Mouse (Mus musculus) limb, embryonic 14.5 days (tissue): ENCODE measurements around the gene Sarm1. TPM values are rescaled to one million over a fixed set of nuclear protein-coding genes. Genes with fewer than 3 reads are reported as not detected.

Experiments used
- ATAC-seq: fragments of 200-750 bp; cut with Nextera tagmentation; 2 replicates; pipeline ENCODE4 v1.8.0; 2017; ENCODE audit warnings: low read depth, moderate number of reproducible peaks, moderate TSS enrichment; ENCODE audit not compliant: low FRiP score
- DNase-seq: peaks from one replicate; pipeline ENCODE4 v3.0.0-alpha.2; 2015; ENCODE audit warnings: low spot score
- H3K27ac ChIP-seq: fragments of 300-500 bp; sonication (generic); replicated peaks from 2 replicates; pipeline ENCODE4 v1.5.1; 2014; ENCODE audit warnings: low read depth, mild to moderate bottlenecking, low read length, moderate library complexity, mixed read lengths
- H3K27me3 ChIP-seq: fragments of 300-500 bp; sonication (generic); 2 replicates; pipeline ENCODE4 v1.6.1; 2014; ENCODE audit warnings: low read length, mixed read lengths; ENCODE audit not compliant: control insufficient read depth, insufficient read depth
- H3K36me3 ChIP-seq: fragments of 300-500 bp; sonication (generic); 2 replicates; pipeline ENCODE4 v1.6.1; 2014; ENCODE audit warnings: mild to moderate bottlenecking, low read length, moderate library complexity, mixed read lengths; ENCODE audit not compliant: control insufficient read depth, insufficient read depth
- H3K4me1 ChIP-seq: fragments of 300-500 bp; sonication (generic); 2 replicates; pipeline ENCODE4 v1.6.1; 2014; ENCODE audit warnings: antibody characterized with exemption, low read length, mixed read lengths; ENCODE audit not compliant: control insufficient read depth, insufficient read depth
- H3K4me2 ChIP-seq: fragments of 300-500 bp; sonication (generic); replicated peaks from 2 replicates; pipeline ENCODE4 v1.6.1; 2014; ENCODE audit warnings: low read depth, mild to moderate bottlenecking, low read length, moderate library complexity; ENCODE audit not compliant: severe bottlenecking
- H3K4me3 ChIP-seq: fragments of 300-500 bp; sonication (generic); replicated peaks from 2 replicates; pipeline ENCODE4 v1.5.1; 2014; ENCODE audit warnings: low read length
- H3K9ac ChIP-seq: fragments of 300-500 bp; sonication (generic); 2 replicates; pipeline ENCODE4 v1.6.1; 2014; ENCODE audit warnings: mild to moderate bottlenecking, low read depth, low read length, moderate library complexity; ENCODE audit not compliant: severe bottlenecking
- H3K9me3 ChIP-seq: fragments of 300-500 bp; sonication (generic); 2 replicates; pipeline ENCODE4 v1.6.1; 2016; ENCODE audit warnings: low read length; ENCODE audit not compliant: control insufficient read depth
- POLR2A ChIP-seq: fragments of 200-500 bp; IDR thresholded peaks from 2 replicates; pipeline ENCODE4 v1.8.0; 2012; ENCODE audit warnings: inconsistent platforms, mild to moderate bottlenecking, moderate library complexity, borderline replicate concordance; ENCODE audit not compliant: insufficient read depth, insufficient read length; ENCODE audit errors: extremely low read depth
- WGBS: fragments of 180-500 bp; shearing (Covaris S2); extraction: QIAGEN DNeasy Blood & Tissue Kit; methylation state at CpG from one replicate; pipeline ENCODE4 v1.1.7; 2014; 5-methylcytosine and 5-hydroxymethylcytosine counted together
- polyA plus RNA-seq, 2 experiments: library from polyadenylated mRNA; depleted of rRNA in 1 of 2; stranded (reverse) in 1 of 2; unstranded in 1 of 2; fragments of >200 nt; fragmentation: Nextera tagmentation in 1 of 2; extraction: Ambion mirVana in 1 of 2; gene quantifications; 2 replicates each; pipeline versions ENCODE4 v1.2.1 to v1.2.3; 2012 to 2014

Sarm1 gene
- polyA plus RNA-seq, 2 experiments = 1.7 to 2.1 TPM

DNA sequence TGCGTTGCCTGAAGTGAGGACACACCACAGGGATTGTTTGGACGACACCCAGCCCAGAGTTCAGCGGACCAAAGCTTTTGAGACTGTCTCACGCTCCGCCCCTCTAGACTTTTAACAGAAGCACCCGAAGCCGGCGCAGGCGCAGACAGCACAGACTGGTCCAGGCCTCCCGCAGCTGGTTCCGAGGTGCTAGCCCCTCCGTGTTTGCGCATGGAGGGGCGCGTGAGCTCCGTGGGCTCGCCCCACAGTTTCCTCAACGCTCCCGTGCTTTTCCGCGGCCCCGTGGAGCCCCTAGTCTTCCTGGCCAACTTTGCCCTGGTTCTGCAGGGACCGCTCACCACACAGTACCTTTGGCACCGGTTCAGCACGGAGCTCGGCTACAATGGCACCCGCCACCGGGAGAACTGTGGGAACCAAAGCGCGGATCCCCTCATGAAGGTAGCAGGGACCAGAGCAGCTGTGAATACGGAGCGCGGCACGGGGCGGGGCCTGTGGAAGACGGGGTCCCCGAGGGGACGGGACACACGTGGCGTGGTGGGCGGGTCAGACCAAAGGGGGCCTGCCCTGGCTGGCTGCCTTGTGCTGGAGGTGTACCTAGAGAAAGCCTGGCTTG is 31.9 kb downstream of the Sarm1 start, which contains the start of gene Slc46a1:
TSS of gene Slc46a1 (plus strand) at position 130 of the 613 bp plus-strand sequence.
- peak within 1 kb of the TSS; percentile 70 for H3K4me3 ChIP-seq
- no peaks in the 10 kb centered on the region for H3K36me3 ChIP-seq
- no peaks in the 10 kb centered on the region for H3K9me3 ChIP-seq
- peak within 1 kb of the TSS; percentile 83 for H3K9ac ChIP-seq
- peak within 1 kb of the TSS; percentile 83 for H3K4me2 ChIP-seq
- no peaks in the 10 kb centered on the region for H3K27me3 ChIP-seq
- ATAC-seq (peak; percentile 98), DNase-seq (peak; percentile 95)
- peaks cover 13% of the 10 kb centered on the region for H3K4me1 ChIP-seq
- H3K27ac ChIP-seq = peak within 1 kb of the TSS; percentile 97
- TF ChIP-seq POLR2A = peak; percentile 59; the same call in 1 of the 2 replicates
- WGBS = under 1% methylated on average over 41 of the region's 41 CpGs

DNA sequence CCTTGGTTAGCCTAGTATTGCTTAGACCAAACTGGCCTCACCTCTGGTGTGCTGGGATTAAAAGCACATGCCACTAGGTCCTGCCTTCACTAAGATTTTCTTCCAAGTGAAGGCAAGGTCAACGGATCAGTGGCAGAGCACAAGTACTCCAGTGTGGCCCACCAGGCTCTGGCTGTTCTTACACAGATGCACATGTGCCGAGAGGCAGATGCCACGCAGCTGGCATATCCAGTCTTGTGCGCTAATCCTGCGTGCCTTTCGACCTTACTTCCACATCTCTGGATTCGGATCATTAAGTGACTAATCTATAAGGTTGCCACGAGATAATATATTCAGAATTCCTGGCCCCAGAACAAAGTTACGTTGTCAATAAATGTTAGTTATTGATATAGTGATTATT is 32.4 kb downstream of the Sarm1 start:
- Histone ChIP-seq H3K27me3 (no peaks in the 10 kb centered on the region), H3K4me2 (peak overlapping the region; percentile 83), H3K9ac (peak overlapping the region; percentile 83; the same call in 1 of the 2 replicates), H3K4me1 (peaks cover 13% of the 10 kb centered on the region), H3K36me3 (no peaks in the 10 kb centered on the region), H3K27ac (peak overlapping the region; percentile 97; the same call in 1 of the 2 replicates), H3K9me3 (no peaks in the 10 kb centered on the region), H3K4me3 (peak overlapping the region; percentile 70)
- DNase-seq (peak; percentile 10), ATAC-seq (no peak; the same call in 1 of the 2 replicates)
- no peak for TF ChIP-seq POLR2A
- WGBS = 32% methylated on average over 9 of the region's 9 CpGs

DNA sequence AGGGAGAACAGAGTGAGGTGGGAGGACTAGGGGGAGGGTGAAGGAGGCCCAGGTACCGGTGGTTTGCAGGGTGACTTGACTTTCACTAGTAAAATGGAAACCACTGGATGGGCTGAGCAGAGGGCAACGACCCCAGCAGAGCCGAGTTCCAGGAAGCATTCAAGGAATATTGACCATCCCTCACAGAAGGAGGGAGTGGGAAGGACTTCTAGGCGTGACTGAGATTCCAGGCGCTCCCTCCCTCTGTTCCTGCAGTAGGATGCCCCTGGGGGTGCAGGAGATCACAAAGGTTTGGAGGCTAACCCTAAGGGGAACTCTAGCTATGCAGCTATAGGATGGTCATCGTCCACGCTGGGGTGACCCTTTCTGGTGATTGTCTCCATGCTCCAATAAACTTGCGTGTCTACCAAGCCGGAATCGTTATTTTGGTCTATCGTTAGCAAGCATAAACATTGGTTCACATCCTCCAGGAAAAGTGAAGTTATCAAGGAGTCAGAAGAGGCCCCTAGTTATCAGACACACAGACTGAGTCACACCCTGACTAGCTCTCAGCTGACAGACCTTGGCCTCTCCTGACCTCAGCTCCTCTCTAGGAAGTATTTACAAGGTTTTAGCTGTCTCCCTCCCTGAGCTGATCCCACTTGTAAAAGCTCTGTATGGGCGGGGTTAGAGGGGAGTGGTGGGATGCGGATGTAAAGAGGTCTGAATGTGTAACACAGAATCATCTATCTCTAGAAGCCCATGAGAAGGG is 34.1 kb downstream of the Sarm1 start:
- TF ChIP-seq POLR2A = no peak
- no peaks in the 10 kb centered on the region for H3K9me3 ChIP-seq
- ATAC-seq (no peak), DNase-seq (no peak)
- H3K27ac ChIP-seq = no peak overlapping the region
- H3K9ac ChIP-seq = no peak overlapping the region
- no peaks in the 10 kb centered on the region for H3K36me3 ChIP-seq
- no peak overlapping the region for H3K4me2 ChIP-seq
- no peak overlapping the region for H3K4me3 ChIP-seq
- peaks cover 13% of the 10 kb centered on the region for H3K4me1 ChIP-seq
- H3K27me3 ChIP-seq = no peaks in the 10 kb centered on the region
- WGBS = 52% methylated on average over 13 of the region's 13 CpGs

DNA sequence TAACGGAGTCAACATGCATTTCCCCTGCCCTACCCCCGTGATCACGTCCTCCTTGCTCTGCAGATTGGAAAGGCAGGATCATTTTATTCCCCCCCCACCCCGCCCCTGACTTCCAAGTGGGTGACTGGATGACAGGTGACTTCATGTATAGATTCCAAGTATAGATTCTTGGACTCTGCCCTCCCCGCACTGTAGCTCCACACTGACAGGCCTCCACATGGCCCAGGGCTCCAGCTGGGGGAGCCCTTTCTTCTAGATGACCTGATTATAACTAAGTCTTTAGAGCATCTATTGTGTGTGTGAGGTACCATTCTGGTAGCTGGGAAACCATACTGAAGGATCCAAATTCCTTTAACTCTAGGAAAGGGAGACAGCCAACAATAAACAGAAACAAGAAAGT is 34.9 kb downstream of the Sarm1 start:
- TF ChIP-seq POLR2A = no peak
- Histone ChIP-seq H3K9me3 (no peaks in the 10 kb centered on the region), H3K27ac (no peak overlapping the region), H3K4me2 (no peak overlapping the region), H3K4me3 (no peak overlapping the region), H3K4me1 (peaks cover 13% of the 10 kb centered on the region), H3K36me3 (no peaks in the 10 kb centered on the region), H3K27me3 (no peaks in the 10 kb centered on the region), H3K9ac (no peak overlapping the region)
- WGBS = 74% methylated on average over 5 of the region's 5 CpGs
- no peak for DNase-seq
- ATAC-seq = no peak

DNA sequence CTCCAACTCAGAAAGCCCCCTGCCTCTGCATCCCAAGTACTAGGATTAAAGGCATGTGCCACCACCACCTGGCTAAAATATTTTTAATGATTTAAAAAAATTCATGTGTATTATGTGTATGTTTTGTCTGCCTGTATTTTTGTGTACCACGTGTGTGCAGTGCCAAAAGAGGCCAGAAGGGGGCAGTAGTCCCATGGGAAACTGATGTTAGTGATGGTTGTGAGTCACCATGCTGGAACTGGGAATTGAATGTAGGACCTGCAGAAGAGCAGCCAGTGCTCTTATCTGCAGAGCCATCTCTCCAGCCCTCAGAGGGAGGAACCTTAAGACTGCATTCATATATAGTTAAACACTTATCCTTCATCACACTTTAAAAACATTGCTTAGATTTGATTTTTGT is 35.7 kb downstream of the Sarm1 start:
- 71% methylated on average over 1 of the region's 1 CpGs for WGBS
- Histone ChIP-seq H3K36me3 (no peaks in the 10 kb centered on the region), H3K27me3 (no peaks in the 10 kb centered on the region), H3K4me2 (no peak overlapping the region), H3K27ac (no peak overlapping the region), H3K9me3 (no peaks in the 10 kb centered on the region), H3K4me1 (peaks cover 10% of the 10 kb centered on the region), H3K4me3 (no peak overlapping the region), H3K9ac (no peak overlapping the region)
- ATAC-seq (no peak), DNase-seq (no peak)
- no peak for TF ChIP-seq POLR2A
